Mouse (Mus musculus) thymus, adult 2 months (tissue): ENCODE results near the gene Adipor2. TPM values are rescaled to one million over a fixed set of nuclear protein-coding genes. Genes with fewer than 3 reads are reported as not detected.

ENCODE experiments used
- DNase-seq: peaks from one replicate; pipeline ENCODE4 v3.0.0; 2021
- H3K27ac ChIP-seq: fragments of 200-500 bp; 2 replicates; pipeline ENCODE4 v1.5.1; 2012; ENCODE audit warnings: low read length, control low read depth; ENCODE audit not compliant: control insufficient read depth, insufficient read depth
- H3K27me3 ChIP-seq: fragments of 200-500 bp; 2 replicates; pipeline ENCODE4 v1.6.1; 2012; ENCODE audit warnings: mild to moderate bottlenecking, low read length, moderate library complexity, mixed read lengths; ENCODE audit not compliant: control insufficient read depth, insufficient read depth
- H3K36me3 ChIP-seq: fragments of 200-500 bp; 2 replicates; pipeline ENCODE4 v1.6.1; 2012; ENCODE audit warnings: mild to moderate bottlenecking, low read length, moderate library complexity; ENCODE audit not compliant: control insufficient read depth, insufficient read depth
- H3K4me1 ChIP-seq: fragments of 200-500 bp; replicated peaks from 2 replicates; pipeline ENCODE4 v1.6.1; 2012; ENCODE audit warnings: low read length; ENCODE audit not compliant: control insufficient read depth, insufficient read depth
- H3K4me3 ChIP-seq: fragments of 200-500 bp; 2 replicates; pipeline ENCODE4 v1.5.1; 2012; ENCODE audit warnings: mild to moderate bottlenecking, low read length, control low read depth, moderate library complexity; ENCODE audit not compliant: control insufficient read depth, insufficient read depth
- CTCF ChIP-seq: fragments of 200-500 bp; IDR thresholded peaks from 2 replicates; pipeline ENCODE4 v1.5.1; 2012; ENCODE audit warnings: mild to moderate bottlenecking, control low read depth, low read length, moderate library complexity, borderline replicate concordance; ENCODE audit not compliant: control insufficient read depth, poor library complexity, insufficient read depth; ENCODE audit errors: extremely low read depth
- POLR2A ChIP-seq: fragments of 200-500 bp; IDR thresholded peaks from 2 replicates; pipeline ENCODE4 v1.6.1; 2012; ENCODE audit warnings: mild to moderate bottlenecking, low read length, control low read depth, moderate library complexity; ENCODE audit not compliant: control insufficient read depth, poor library complexity, insufficient read depth; ENCODE audit errors: extremely low read depth
- WGBS: fragments of 180-500 bp; shearing (Covaris S2); methylation state at CpG from one replicate; pipeline ENCODE4 v1.1.7; 2018; 5-methylcytosine and 5-hydroxymethylcytosine counted together
- polyA plus RNA-seq: library from polyadenylated mRNA; depleted of rRNA; stranded (reverse); fragments of >200 nt; gene quantifications from 2 replicates; pipeline ENCODE4 v1.2.3, GENCODE M21; 2012

Adipor2 gene
- polyA plus RNA-seq, 1 experiment, result 70.7 TPM

DNA sequence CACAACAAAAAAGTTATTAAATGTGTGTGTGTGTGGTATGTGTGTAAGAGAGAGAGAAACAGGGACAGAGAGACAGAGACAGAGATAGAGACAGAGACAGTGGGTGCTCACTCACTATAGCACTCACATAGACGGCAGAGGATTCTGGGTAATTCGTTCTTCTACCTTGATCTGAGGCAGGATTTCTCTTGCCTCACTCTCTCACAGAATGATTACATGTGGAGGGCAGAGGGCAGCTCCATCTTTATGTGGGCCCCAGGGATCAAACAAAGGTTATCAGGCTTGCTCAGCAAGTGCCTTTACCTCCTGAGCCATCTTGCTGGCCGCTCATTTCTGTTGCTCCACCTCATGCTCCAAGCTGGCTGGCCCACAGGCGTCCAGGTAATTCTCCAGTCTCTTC lies 16.9 kb upstream of the Adipor2 start:
- Histone ChIP-seq H3K4me1 (no peaks in the 10 kb centered on the region), H3K27me3 (no peaks in the 10 kb centered on the region), H3K4me3 (no peak overlapping the region), H3K36me3 (no peaks in the 10 kb centered on the region), H3K27ac (no peak overlapping the region)
- WGBS, result 98% methylated on average over 4 of the region's 4 CpGs
- TF ChIP-seq CTCF (no peak), POLR2A (no peak)
- DNase-seq, result no peak

GRCm38 (mm10) chr6:119431751-119432324 lies 14.3 kb upstream of the Adipor2 start:
- no peak for DNase-seq
- H3K4me1 ChIP-seq, result no peaks in the 10 kb centered on the region
- H3K27me3 ChIP-seq, result no peaks in the 10 kb centered on the region
- no peak for TF ChIP-seq POLR2A
- TF ChIP-seq CTCF, result no peak
- H3K27ac ChIP-seq, result no peak overlapping the region
- no peak overlapping the region for H3K4me3 ChIP-seq
- 93% methylated on average over 6 of the region's 6 CpGs for WGBS
- no peaks in the 10 kb centered on the region for H3K36me3 ChIP-seq

DNA sequence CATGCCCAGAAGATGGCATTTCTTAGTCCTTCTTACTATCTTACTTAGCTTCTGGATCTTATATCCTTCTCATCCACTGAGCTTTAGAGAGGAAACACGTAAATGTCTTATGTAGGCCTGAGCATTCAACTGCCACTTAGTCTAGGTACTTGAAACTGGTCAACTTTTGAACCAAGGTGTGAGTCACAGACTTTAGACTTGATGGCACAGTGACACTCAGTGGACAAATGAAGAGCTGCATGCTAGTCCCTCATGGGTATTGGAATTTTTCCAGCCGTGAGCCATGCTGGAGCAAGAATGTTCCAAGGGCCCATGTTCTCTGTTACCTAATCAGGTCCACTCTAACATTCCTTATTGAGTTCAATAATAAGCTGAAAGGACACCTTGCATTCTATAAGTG lies 13.0 kb upstream of the Adipor2 start:
- Histone ChIP-seq H3K27me3 (no peaks in the 10 kb centered on the region), H3K4me1 (no peaks in the 10 kb centered on the region), H3K4me3 (no peak overlapping the region), H3K27ac (no peak overlapping the region), H3K36me3 (no peaks in the 10 kb centered on the region)
- WGBS, result 44% methylated on average over 2 of the region's 2 CpGs
- TF ChIP-seq CTCF (no peak), POLR2A (no peak)
- DNase-seq, result peak; percentile 49

GRCm38 (mm10) chr6:119429311-119429710 lies 11.8 kb upstream of the Adipor2 start:
- Histone ChIP-seq H3K36me3 (no peaks in the 10 kb centered on the region), H3K27me3 (no peaks in the 10 kb centered on the region), H3K27ac (no peak overlapping the region), H3K4me1 (0 out of 2 replicates have a peak, but pooled peaks cover 3% of the 10 kb centered on the region), H3K4me3 (no peak overlapping the region)
- DNase-seq, result no peak
- TF ChIP-seq POLR2A, result no peak
- 95% methylated on average over 13 of the region's 13 CpGs for WGBS

DNA sequence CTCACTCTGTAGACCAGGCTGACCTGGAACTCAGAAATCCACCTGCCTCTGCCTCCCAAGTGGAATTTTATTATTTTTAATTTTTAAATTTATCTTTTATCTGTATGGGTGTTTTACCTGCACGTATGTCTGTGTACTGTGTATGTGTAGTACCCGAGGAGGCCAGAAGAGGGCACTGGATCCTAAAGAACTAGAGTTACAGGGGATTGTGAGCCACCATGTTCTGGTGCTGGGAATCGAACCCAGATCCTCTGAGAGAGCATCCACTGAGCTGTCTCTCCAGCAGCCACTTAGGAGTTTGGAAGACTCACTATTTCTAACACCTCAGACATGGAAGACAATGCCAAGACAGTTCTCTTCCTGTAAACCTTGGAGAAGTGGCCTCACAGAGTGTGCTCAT lies 11.1 kb upstream of the Adipor2 start:
- WGBS, result 80% methylated on average over 3 of the region's 3 CpGs
- no peak overlapping the region for H3K4me3 ChIP-seq
- DNase-seq, result peak; percentile 56
- TF ChIP-seq POLR2A (no peak), CTCF (no peak)
- H3K27me3 ChIP-seq, result no peaks in the 10 kb centered on the region
- H3K36me3 ChIP-seq, result no peaks in the 10 kb centered on the region
- 0 out of 2 replicates have a peak, but pooled peaks cover 3% of the 10 kb centered on the region for H3K4me1 ChIP-seq
- H3K27ac ChIP-seq, result no peak overlapping the region

DNA sequence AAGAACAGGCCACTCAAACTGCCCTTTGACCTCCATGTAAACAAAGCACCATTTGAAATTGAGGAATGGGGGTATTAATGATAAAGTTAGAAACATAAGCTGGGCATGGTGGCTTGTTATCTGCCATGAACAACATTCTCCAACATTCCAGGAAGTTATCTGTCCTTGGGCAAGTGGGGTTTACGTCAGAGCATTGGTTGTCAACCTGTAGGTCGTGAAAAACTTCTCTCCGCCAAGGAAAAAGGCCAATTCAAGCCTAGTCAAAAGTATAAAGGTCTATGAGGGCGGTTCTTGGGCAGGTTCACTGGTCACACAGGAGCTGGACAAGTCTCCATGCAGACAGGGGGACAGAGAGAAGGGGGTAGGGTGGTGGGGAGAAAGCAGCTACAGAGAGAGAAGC lies 3.5 kb upstream of the Adipor2 start:
- no peak for TF ChIP-seq CTCF
- TF ChIP-seq POLR2A, result no peak
- no peaks in the 10 kb centered on the region for H3K27me3 ChIP-seq
- 97% methylated on average over 4 of the region's 4 CpGs for WGBS
- no peak for DNase-seq
- H3K36me3 ChIP-seq, result no peaks in the 10 kb centered on the region
- H3K4me3 ChIP-seq, result no peak overlapping the region
- H3K27ac ChIP-seq, result no peak overlapping the region
- 0 out of 2 replicates have a peak, but pooled peaks cover 5% of the 10 kb centered on the region for H3K4me1 ChIP-seq

DNA sequence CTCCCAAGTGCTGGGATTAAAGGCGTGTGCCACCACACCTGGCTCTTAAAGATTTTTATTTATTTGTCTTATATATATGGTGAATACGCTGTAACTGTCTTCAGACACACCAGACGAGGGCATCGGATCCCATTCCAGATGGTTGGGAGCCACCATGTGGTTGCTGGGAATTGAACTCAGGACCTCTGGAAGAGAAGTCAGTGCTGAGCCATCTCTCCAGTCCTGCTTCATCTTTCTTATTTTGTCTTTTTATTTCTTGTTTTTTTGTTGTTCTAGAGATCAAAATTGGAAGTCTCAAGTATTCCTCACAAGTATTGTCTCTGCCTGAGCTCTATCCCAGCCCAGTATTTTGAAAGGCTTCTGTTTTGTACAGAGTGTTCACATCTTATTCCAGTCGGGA lies 2.9 kb upstream of the Adipor2 start:
- no peak overlapping the region for H3K27ac ChIP-seq
- 0 out of 2 replicates have a peak, but pooled peaks cover 5% of the 10 kb centered on the region for H3K4me1 ChIP-seq
- TF ChIP-seq CTCF (no peak), POLR2A (no peak)
- H3K36me3 ChIP-seq, result no peaks in the 10 kb centered on the region
- DNase-seq, result no peak
- no peak overlapping the region for H3K4me3 ChIP-seq
- WGBS, result 97% methylated on average over 5 of the region's 5 CpGs
- no peaks in the 10 kb centered on the region for H3K27me3 ChIP-seq
